Mouse (Mus musculus) yolk sac, embryonic 10.5 days (tissue): Measurements from ENCODE around the gene Mitf.

Source experiments
- DNase-seq: peaks from one replicate; pipeline ENCODE4 v3.0.0-alpha.2; 2017; ENCODE audit warnings: low spot score

Mitf gene

DNA sequence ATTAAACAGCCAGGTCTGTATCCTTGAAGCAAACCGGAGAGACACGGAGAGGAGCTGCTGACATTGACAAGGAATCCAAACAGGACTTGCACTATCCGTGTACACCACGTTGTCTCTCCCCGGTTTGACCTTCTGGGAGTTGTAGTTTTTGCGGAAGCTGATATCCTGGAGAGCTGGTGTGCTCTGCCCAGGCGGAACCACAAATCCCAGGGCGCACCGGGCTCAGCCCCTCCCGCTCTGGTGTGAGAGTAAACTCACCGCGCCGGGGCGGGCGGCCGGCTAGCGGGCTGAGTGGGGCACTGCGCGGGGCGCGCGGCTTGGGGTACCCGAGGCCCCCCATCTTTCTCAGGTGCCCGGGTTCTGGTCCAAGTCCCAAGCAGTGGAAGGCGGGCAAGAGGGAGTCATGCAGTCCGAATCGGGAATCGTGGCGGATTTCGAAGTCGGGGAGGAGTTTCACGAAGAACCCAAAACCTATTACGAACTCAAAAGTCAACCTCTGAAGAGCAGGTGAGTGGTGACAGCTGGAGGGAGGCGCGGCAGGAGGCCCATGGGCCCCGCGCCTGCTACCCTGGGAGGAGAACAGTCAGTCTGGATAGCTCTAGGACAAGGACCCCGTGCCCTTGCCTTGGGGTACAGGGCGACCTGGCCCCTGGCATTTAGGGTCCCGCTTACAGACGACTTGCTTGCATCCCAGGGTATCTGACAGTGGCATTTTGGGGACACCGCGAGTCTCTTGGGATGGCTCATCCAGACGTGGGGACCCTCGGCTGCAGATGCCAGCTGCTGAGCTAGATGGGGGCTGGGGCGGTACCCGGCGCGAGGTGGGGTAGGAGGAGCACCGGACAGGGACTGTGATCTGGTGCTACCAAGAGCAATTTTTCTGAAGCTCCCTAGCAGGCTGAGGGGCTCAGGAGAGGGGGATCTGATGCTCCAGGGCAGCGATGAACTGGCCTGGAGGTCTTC is at the start of gene Mitf:
Gene Mitf (plus strand): TSS at position 272 of the 963 bp plus-strand sequence.
- peak; percentile 91 for DNase-seq

DNA sequence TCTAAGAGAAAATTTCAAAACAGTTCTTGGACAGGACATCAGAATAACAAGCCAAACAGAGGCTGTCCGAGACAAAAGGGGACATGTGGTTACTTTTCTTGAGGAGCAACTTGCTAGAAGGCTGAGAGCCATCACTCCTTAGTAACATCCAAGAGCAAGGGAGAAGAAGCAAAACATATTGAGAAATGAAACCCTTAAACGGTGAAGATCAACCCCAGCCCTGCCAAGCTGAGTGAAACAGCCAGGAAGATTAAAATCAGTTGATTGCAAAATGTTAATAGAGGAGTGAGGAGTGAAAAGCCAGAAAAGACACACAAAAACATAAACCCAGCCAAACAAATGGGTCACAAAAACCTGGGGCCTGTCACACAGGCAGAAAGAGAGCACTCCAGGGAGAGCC is 49.5 kb upstream of the Mitf start:
- DNase-seq, result no peak

DNA sequence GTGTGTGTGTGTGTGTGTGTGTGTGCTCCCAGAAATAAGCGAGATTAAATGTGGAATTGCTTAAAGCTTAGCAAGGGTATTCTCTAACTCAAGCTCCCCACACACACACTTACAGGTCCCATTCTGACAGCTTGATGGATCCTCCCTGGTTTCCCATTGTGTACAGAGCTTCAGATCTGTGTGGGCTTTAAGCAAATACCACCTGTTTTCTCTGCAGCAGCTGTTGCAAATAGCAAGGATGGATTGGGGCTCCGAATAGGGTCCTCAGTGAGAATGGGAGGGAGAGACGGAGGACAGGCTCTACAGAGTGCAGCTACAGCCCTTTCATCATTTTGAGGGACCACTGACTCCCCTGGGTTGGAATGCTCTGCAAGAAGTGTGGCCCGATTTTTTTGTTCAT is 48.0 kb upstream of the Mitf start:
- DNase-seq, result no peak

- peak; percentile 55 for DNase-seq
Measured at GRCm38 (mm10) chr6:97759301-97759700, 47.6 kb upstream of the Mitf start.

GRCm38 (mm10) chr6:97761326-97761725 is 45.5 kb upstream of the Mitf start:
- DNase-seq, result no peak

DNA sequence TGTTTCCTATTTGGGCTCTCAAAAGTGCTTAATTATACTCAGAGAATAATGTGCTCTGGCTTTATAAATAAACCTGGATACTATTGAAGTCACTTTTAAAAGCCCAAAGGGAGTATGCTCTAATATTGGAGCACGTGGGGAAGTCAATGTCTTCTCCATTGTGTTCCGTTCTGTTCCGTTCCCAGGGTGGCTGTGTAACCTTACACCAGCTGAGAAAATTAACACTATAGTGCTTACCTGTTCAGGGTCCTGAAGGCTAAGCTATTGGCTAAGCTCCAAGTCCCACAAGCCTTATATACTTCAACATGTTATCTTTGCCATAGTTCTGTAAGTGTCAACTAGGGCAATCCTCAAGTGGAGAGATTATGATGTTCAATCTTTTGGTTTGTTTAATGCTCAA is 42.9 kb upstream of the Mitf start:
- no peak for DNase-seq

DNA sequence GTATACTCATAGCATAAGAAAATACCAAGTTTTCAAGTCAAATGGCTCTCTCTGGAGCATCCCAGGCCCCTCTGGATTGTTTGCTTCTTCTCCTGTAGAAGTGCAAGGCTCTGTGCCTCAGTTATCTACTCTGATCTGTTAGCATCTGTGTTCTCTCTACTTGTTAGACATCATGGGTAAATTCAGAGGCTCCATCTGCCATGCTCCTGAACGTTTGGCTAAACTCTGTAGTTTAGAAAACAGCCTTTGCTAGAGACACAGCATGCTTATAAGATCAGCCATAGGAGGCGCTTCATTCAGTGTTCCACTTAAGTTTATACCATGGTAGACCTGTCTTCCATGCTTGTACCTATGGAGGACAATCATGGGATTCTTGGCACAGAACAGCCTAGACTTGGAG is 39.0 kb upstream of the Mitf start:
- no peak for DNase-seq

DNA sequence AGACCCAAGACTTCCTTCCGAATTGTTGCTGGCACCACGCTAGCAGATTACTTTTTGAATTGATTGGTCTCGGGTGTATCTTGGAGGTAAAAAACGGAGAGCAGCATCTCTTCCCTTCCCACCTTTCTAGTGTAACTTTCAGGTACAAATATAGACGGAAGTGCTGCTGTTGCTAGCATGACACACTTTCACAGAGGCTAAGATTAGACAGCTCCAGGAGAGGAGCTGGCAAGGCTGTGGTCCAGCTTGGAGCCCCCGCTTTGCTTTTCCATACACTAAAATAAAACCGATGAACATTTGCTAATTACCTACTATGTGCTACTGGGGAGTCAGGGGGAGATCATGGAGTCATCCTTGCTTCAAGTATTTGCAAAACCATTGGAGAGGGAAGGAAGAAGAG is 37.3 kb upstream of the Mitf start:
- no peak for DNase-seq

DNA sequence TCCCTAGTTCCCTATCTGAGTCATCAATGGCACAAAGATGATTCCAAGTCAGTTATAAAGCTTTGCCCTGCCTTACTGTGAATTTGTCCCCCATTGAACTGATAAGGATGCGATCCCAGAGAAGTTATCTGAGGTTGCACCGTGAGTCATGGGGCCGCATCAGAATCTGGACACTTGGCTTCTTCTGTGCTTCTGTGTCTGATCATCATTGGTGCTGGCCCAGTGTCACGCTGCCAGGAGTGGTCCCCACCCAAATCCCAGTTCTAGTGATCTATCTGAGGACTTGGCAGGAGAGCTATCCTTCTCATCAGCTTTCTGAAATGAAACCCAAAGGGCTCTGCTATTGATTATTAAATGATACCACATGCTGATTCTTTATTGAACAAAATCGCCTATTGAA is 25.5 kb upstream of the Mitf start:
- no peak for DNase-seq

- DNase-seq, result no peak
Measured at GRCm38 (mm10) chr6:97782291-97782690, 24.6 kb upstream of the Mitf start.

- DNase-seq, result no peak
Measured at GRCm38 (mm10) chr6:97786871-97787270, 20.0 kb upstream of the Mitf start.

GRCm38 (mm10) chr6:97788361-97788974 is 18.4 kb upstream of the Mitf start:
- no peak for DNase-seq

GRCm38 (mm10) chr6:97789700-97790099 is 17.2 kb upstream of the Mitf start:
- DNase-seq, result no peak

DNA sequence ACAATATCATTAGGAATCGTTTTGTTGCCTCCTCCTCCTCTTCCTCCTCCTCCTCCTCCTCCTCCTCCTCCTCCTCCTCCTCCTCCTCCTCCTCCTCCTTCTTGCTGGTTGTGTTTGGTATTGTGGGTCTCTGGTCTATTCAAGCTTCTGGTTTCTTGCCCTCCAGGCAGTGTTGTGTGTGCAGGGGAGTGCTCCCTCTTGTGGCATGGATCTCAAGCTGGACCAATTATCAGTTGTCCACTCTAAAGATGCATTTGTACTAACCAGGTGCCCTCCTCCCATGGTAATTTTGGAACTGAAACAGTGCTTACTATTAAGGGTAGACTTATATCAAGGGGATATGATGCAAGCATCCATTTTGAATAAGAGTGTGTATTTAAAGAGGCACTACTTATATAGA is 14.7 kb upstream of the Mitf start:
- no peak for DNase-seq

DNA sequence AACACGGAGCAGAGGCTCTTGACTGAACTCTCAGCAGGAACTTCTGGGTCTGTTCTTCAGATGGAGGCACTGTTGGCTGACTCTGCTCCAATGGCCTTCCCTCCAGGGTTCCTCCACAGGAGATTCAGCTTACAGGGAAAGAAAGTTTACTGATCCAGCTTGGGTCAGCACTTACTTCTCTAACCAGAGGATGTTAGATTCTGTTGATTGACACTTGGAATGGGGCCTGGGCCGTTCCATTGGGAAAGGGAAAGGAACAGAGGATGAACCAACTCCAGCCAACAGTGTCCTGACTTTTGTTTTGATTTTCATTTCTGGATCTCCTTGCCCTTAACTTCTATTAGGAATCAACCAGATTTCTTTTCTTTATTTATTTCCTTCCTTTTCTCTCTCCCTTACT is 11.7 kb upstream of the Mitf start:
- no peak for DNase-seq

- DNase-seq, result no peak
Measured at GRCm38 (mm10) chr6:97800615-97801014, 6.2 kb upstream of the Mitf start.

- no peak for DNase-seq
Measured at GRCm38 (mm10) chr6:97806051-97806450, 801 bp upstream of the Mitf start.

DNA sequence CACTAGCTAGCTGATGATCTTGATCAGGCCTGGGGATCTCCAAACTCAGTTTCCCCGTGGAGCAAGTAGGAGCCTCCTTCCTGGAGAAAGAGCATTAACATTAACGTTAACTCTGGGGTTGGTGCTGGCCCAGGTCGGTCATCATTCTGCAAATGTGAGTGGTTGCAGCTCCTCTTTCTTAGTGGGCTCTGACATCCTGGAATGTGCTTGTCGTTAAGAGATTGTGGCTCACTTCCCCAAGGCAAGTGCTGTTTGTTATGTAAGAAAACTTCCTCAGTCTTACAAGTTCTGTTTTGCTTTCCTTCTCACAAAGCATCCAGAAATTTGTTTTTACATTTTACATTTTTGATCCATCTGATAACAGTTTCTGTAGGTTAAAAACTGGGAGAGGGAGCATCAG is 7.3 kb downstream of the Mitf start:
- DNase-seq, result no peak

DNA sequence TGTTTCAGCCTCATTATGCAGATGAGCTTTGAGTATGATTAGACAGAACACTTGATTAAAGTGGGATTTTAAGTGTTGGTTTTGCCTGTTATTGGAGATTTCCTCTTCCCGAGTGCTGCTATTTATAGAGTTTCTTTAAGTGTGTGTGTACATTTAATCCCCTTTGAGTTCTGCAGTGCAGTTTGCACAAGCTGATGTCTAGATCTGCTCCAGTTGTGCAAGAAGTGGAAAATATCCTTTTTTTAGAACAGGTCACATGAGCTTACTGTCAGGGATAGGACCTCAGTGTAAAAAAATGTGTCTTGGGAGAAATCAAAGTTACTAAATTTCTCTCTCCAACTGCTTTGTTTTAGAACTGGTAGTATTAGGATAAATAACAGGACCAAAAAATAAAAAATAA is 8.9 kb downstream of the Mitf start:
- no peak for DNase-seq

DNA sequence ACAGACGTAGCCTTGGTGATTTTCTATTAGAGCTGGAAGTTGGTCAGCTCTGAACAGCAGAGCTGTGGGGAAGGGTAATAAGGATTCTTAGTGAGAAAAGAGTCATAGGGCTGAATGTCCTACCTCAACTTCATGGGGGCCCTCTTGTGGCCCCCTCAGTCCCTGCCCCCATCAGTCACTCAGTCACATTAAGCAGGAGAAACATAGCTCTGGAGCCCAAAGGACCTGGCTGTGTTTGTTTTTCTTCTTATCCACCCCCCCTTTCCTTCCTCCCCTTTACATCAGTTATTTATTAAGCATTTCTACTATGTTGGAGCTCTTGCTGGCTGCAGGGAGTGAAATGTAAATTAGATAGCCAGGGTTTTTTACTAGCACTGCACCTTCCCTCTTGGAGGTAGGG is 10.0 kb downstream of the Mitf start:
- DNase-seq, result no peak

GRCm38 (mm10) chr6:97818128-97818527 is 11.3 kb downstream of the Mitf start:
- no peak for DNase-seq

DNA sequence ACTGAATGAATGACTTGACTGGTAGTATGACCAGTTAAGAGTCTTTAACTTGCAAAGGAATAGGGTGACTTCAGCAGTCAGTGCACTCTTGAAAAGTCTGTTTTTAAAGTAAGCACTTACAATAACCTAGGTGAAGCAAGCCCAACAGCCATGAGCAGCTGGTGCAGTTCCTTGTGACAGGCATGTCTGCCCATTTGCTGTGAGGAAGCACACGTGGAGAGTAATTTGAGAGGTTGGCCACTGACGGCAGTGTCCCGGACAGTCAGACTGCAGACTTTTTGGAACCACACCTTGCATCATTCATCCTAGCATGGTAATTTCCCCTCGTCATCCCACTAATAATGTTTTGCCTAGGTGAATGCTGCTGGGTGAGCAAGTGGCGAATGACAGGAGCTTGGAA is 12.1 kb downstream of the Mitf start:
- DNase-seq, result no peak

GRCm38 (mm10) chr6:97820505-97820904 is 13.7 kb downstream of the Mitf start:
- DNase-seq, result no peak

- no peak for DNase-seq
Measured at GRCm38 (mm10) chr6:97821811-97822210, 15.0 kb downstream of the Mitf start.
